1 mouse cellular context compared by ENCODE assay signal in genomic region chr4:155306356-155307242, GRCm38 (mm10).
TF ChIP-seq lines count a peak whose summit lies in the region.

No protein-coding gene starts in this region.

TF ChIP-seq in CH12.LX, 34 proteins besides CTCF, POLR2A, EP300 and RAD21 (continued from another document):
- TF ChIP-seq MAFK (IDR thresholded peaks at IDR 0.05; ENCODE audit: insufficient replicate concordance, low read length) (no peak), TCF12 (IDR thresholded peaks at IDR 0.05; ENCODE audit: low read depth, low read length) (peak; percentile 0; the same call in 1 of the 2 replicates), JUN (IDR thresholded peaks at IDR 0.05; ENCODE audit: insufficient read depth, low read depth, low read length) (no peak), NELFE (IDR thresholded peaks at IDR 0.05; ENCODE audit: low read depth, low read length) (no peak), ZC3H11A (IDR thresholded peaks at IDR 0.05; ENCODE audit: low read depth, low read length) (no peak), ETS1 (conservative IDR thresholded peaks at IDR 0.05; ENCODE audit: low read depth, low read length) (no peak), E2F4 (IDR thresholded peaks at IDR 0.05; ENCODE audit: insufficient replicate concordance, low read depth, low read length) (no peak), KAT2A (IDR thresholded peaks at IDR 0.05; ENCODE audit: insufficient replicate concordance, low read length) (no peak), ZNF384 (IDR thresholded peaks at IDR 0.05; ENCODE audit: low read depth, low read length) (no peak), JUND (conservative IDR thresholded peaks at IDR 0.05; ENCODE audit: low read depth, low read length) (no peak), MYC (IDR thresholded peaks at IDR 0.05; ENCODE audit: low read depth, low read length) (no peak), USF1 (IDR thresholded peaks at IDR 0.05; ENCODE audit: low read depth, low read length) (no peak), MXI1 (IDR thresholded peaks at IDR 0.05; ENCODE audit: low read depth, low read length) (peak; percentile 48; the same call in 1 of the 2 replicates), MAX (IDR thresholded peaks at IDR 0.05; ENCODE audit: low read length) (no peak), SIN3A (IDR thresholded peaks at IDR 0.05; ENCODE audit: low read length) (0 out of 2 replicates have a peak, but pooled peaks have one; percentile 11)
